Mouse (Mus musculus) liver, embryonic 11.5 days (tissue): ENCODE results near the gene Abhd16a. TPM values are rescaled to one million over a fixed set of nuclear protein-coding genes. Genes with fewer than 3 reads are reported as not detected.

Experiments used
- ATAC-seq: fragments of 200-750 bp; cut with Nextera tagmentation; replicated peaks from 2 replicates; pipeline ENCODE4 v1.8.0; 2017; ENCODE audit warnings: moderate number of reproducible peaks, mild to moderate bottlenecking, moderate TSS enrichment, moderate library complexity; ENCODE audit not compliant: low FRiP score
- DNase-seq: peaks from one replicate; pipeline ENCODE4 v3.0.0-alpha.2; 2017; ENCODE audit warnings: low spot score
- H3K27ac ChIP-seq: fragments of 300-500 bp; sonication (generic); 2 replicates; pipeline ENCODE4 v1.5.1; 2014; ENCODE audit warnings: mild to moderate bottlenecking, low read depth, low read length, control low read depth
- H3K27me3 ChIP-seq: fragments of 300-500 bp; sonication (generic); replicated peaks from 2 replicates; pipeline ENCODE4 v1.6.1; 2014; ENCODE audit warnings: low read length, mixed read lengths; ENCODE audit not compliant: control insufficient read depth, insufficient read depth
- H3K36me3 ChIP-seq: fragments of 300-500 bp; sonication (generic); 2 replicates; pipeline ENCODE4 v1.6.1; 2014; ENCODE audit warnings: mild to moderate bottlenecking, low read length, moderate library complexity, mixed read lengths; ENCODE audit not compliant: control insufficient read depth, insufficient read depth
- H3K4me1 ChIP-seq: fragments of 300-500 bp; sonication (generic); replicated peaks from 2 replicates; pipeline ENCODE4 v1.6.1; 2014; ENCODE audit warnings: low read length, mixed read lengths; ENCODE audit not compliant: control insufficient read depth, insufficient read depth
- H3K4me2 ChIP-seq: fragments of 300-500 bp; sonication (generic); 2 replicates; pipeline ENCODE4 v1.6.1; 2014; ENCODE audit warnings: mild to moderate bottlenecking, control low read depth, moderate library complexity
- H3K4me3 ChIP-seq: fragments of 300-500 bp; sonication (generic); 2 replicates; pipeline ENCODE4 v1.5.1; 2014; ENCODE audit warnings: low read depth, low read length, control low read depth
- H3K9ac ChIP-seq: fragments of 300-500 bp; sonication (generic); 2 replicates; pipeline ENCODE4 v1.6.1; 2014; ENCODE audit warnings: low read depth, low read length, control low read depth
- H3K9me3 ChIP-seq: fragments of 300-500 bp; sonication (generic); 2 replicates; pipeline ENCODE4 v1.6.1; 2016; ENCODE audit warnings: low read length, inconsistent platforms, mixed read lengths; ENCODE audit not compliant: control insufficient read depth
- WGBS: fragments of 180-500 bp; shearing (Covaris S2); extraction: QIAGEN DNeasy Blood & Tissue Kit; methylation state at CpG from one replicate; pipeline ENCODE4 v1.1.7; 2014; 5-methylcytosine and 5-hydroxymethylcytosine counted together
- polyA plus RNA-seq: library from polyadenylated mRNA; unstranded; fragments of >200 nt; fragmentation: Nextera tagmentation; extraction: Ambion mirVana; gene quantifications from 2 replicates; pipeline ENCODE4 v1.2.1, GENCODE M21; 2014

Gene Abhd16a
- polyA plus RNA-seq, 1 experiment from 2014 or later = 71.6 TPM

DNA sequence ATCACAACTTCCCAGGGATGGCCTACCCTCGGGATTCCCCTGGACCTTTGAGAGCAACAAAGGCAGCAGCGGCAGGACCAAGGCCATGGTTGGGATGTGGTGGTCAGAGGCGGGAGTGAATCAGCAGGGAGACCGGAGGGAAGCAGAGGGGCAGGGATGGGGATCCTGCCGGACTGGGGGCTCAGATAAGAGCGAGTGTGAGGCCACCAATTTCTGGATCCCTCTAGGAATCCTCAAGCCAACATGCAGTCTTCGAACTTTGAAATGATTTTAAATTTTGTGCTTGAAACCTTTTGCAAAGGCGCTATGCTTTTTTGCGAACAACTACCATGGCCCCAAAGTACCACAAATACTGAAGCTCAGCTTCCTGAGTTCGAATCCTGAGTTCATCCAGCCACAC, 23.0 kb upstream of the Abhd16a start, which contains the start of gene Mpig6b:
Gene Mpig6b (minus strand): TSS at position 101 of the 400 bp plus-strand sequence.
- peak within 1 kb of the TSS; percentile 2; the same call in 1 of the 2 replicates for H3K27ac ChIP-seq
- H3K4me3 ChIP-seq = peak within 1 kb of the TSS; percentile 45
- no peaks in the 10 kb centered on the region for H3K9me3 ChIP-seq
- H3K4me1 ChIP-seq = peaks cover 20% of the 10 kb centered on the region
- DNase-seq (no peak), ATAC-seq (no peak)
- peak within 1 kb of the TSS; percentile 79 for H3K4me2 ChIP-seq
- WGBS = 38% methylated on average over 10 of the region's 10 CpGs
- H3K36me3 ChIP-seq = peaks cover 6% of the 10 kb centered on the region; the same call in 1 of the 2 replicates
- H3K9ac ChIP-seq = peak within 1 kb of the TSS; percentile 45
- H3K27me3 ChIP-seq = peaks cover 46% of the 10 kb centered on the region

DNA sequence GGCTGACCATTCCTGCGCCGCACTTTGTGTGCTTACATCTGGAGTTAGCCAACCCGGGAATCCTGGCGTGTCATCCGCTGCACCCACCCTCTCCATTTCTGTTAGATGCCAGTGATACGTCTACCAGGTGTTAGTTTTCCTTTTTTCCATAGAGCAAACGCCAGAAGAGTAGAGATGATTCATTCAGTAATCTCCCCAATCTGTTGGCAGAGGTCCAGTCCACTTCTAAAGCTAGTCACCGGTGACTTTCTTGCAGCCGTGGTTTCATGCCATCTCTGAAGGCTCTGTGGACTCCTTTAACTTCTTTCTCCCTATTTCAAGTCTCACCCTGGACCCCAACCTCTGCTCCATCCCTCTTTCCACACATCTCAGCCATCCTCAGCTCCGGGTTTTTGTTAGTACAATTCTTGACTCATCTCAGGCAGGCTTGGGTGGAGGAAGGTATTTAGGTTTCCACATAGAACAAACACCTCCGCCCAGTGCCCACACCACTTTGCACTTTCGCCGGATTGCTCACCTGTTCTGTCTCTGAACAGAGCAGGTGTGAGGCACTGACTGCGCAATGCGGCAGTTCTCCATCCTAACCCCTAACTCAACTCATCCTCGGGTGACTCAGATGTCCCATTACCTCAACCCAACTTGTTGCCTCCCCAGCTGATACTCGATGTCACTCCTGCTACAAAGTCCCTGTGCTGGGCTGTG, 20.7 kb upstream of the Abhd16a start:
- no peak overlapping the region for H3K4me3 ChIP-seq
- 76% methylated on average over 17 of the region's 17 CpGs for WGBS
- H3K27me3 ChIP-seq = peaks cover 49% of the 10 kb centered on the region

GRCm38 (mm10) chr17:35070556-35071229, 18.4 kb upstream of the Abhd16a start:
- Histone ChIP-seq H3K4me2 (no peak overlapping the region), H3K27me3 (peaks cover 37% of the 10 kb centered on the region), H3K36me3 (no peaks in the 10 kb centered on the region), H3K4me3 (no peak overlapping the region), H3K4me1 (peaks cover 8% of the 10 kb centered on the region), H3K9ac (no peak overlapping the region), H3K27ac (no peak overlapping the region), H3K9me3 (no peaks in the 10 kb centered on the region)
- WGBS = 52% methylated on average over 6 of the region's 6 CpGs
- DNase-seq (no peak), ATAC-seq (no peak)

More for the DNA sequence above, 20.7 kb upstream of the Abhd16a start:
- H3K4me1 ChIP-seq = peaks cover 17% of the 10 kb centered on the region
- ATAC-seq = no peak
- H3K4me2 ChIP-seq = no peak overlapping the region
- no peak overlapping the region for H3K27ac ChIP-seq
- no peaks in the 10 kb centered on the region for H3K36me3 ChIP-seq
- H3K9ac ChIP-seq = no peak overlapping the region
- DNase-seq = no peak
- no peaks in the 10 kb centered on the region for H3K9me3 ChIP-seq

- no peaks in the 10 kb centered on the region for H3K36me3 ChIP-seq
- 83% methylated on average over 9 of the region's 9 CpGs for WGBS
- peaks cover 4% of the 10 kb centered on the region for H3K4me1 ChIP-seq
- H3K27me3 ChIP-seq = peaks cover 30% of the 10 kb centered on the region
- no peak for ATAC-seq
- H3K9ac ChIP-seq = no peak overlapping the region
- DNase-seq = no peak
- no peak overlapping the region for H3K4me2 ChIP-seq
- no peak overlapping the region for H3K4me3 ChIP-seq
- no peaks in the 10 kb centered on the region for H3K9me3 ChIP-seq
- H3K27ac ChIP-seq = no peak overlapping the region
Observed at GRCm38 (mm10) chr17:35071454-35071853, 17.6 kb upstream of the Abhd16a start.

DNA sequence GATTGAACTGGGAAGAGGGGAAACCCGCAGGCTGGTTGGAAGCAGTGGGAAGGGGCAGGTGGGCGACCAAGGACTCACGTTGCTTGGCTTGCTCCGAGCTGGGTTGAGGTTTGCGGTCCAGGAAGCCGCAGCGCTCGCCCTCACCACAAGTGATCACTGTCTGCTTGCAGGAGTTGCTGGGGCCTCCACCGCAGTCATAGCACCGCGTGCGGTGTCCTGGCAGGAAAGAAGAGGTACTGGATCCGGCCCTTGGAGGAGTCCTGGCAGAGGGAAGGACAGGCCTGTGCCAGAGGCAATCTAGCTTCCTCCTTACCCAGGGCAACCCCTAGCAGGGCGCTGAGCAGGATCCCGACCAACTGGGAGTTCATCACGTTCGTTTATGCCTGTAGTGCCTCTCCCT, 15.0 kb upstream of the Abhd16a start:
- ATAC-seq = no peak
- WGBS = 31% methylated on average over 17 of the region's 17 CpGs

GRCm38 (mm10) chr17:35076507-35077176, 12.4 kb upstream of the Abhd16a start, which contains the start of gene Ly6g6e:
Gene Ly6g6e, plus strand, starts transcription at chr17:35076902.
- ATAC-seq (no peak), DNase-seq (no peak)
- Histone ChIP-seq H3K4me2 (peak within 1 kb of the TSS; percentile 28; the same call in 1 of the 2 replicates), H3K9ac (no peak within 1 kb of the TSS; the same call in 1 of the 2 replicates), H3K36me3 (no peaks in the 10 kb centered on the region), H3K27me3 (peaks cover 11% of the 10 kb centered on the region; the same call in 1 of the 2 replicates), H3K9me3 (no peaks in the 10 kb centered on the region), H3K4me3 (no peak within 1 kb of the TSS), H3K27ac (no peak within 1 kb of the TSS), H3K4me1 (peaks cover 26% of the 10 kb centered on the region)
- WGBS = 40% methylated on average over 10 of the region's 10 CpGs

More for the DNA sequence above, 15.0 kb upstream of the Abhd16a start:
- Histone ChIP-seq H3K4me3 (no peak overlapping the region), H3K4me1 (peaks cover 8% of the 10 kb centered on the region), H3K27me3 (peaks cover 12% of the 10 kb centered on the region), H3K27ac (no peak overlapping the region), H3K36me3 (no peaks in the 10 kb centered on the region), H3K4me2 (no peak overlapping the region), H3K9me3 (no peaks in the 10 kb centered on the region), H3K9ac (no peak overlapping the region)
- DNase-seq = no peak

DNA sequence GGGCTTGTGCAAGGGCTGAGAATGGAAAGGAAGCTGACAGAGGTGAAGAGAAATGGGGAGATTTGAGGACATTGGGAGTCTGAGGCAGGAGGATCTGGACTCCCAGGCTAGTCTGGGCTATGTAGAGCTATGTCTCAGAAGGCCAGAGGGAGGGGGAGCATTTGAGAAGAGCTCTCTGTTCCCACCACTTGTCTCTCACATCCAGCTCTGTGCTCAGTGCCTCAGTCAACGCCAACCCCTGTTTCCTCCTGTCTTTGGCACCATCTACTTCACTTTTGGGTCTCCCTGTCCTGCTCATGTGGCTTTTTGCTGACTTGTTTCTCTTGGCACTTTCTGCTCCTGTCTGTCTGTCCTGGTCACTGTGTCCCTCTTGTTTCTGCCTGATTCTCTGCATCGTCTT, 11.8 kb upstream of the Abhd16a start:
- H3K36me3 ChIP-seq = no peaks in the 10 kb centered on the region
- WGBS = 40% methylated on average over 2 of the region's 2 CpGs
- H3K9me3 ChIP-seq = no peaks in the 10 kb centered on the region
- H3K9ac ChIP-seq = no peak overlapping the region
- peaks cover 7% of the 10 kb centered on the region; the same call in 1 of the 2 replicates for H3K27me3 ChIP-seq
- peaks cover 26% of the 10 kb centered on the region for H3K4me1 ChIP-seq
- H3K27ac ChIP-seq = no peak overlapping the region
- no peak for ATAC-seq
- no peak overlapping the region for H3K4me3 ChIP-seq
- no peak for DNase-seq
- H3K4me2 ChIP-seq = peak overlapping the region; percentile 28; the same call in 1 of the 2 replicates

DNA sequence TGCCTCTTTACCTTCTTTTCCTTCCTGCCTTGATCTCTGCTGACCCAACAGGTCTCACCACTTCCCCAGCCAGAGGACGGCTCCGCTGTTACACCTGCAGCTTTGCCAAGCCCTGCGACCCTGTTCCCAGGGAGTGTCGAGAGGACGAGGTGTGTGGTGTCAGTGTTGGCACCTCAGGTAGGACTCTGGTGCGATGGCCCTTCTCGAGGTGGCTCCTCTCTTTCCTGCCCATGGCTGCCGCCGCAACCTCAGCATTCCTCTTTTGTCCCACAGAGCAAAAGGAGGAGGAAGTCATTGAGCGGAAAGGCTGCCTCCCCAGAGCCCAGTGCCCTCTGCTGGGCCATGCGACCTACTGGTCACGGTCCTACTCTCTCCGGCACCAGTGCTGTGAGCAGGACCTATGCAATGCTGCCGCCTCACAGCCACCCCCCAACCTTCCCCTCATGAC, 11.3 kb upstream of the Abhd16a start, which contains the start of gene Ly6g6d:
Gene Ly6g6d (minus strand): TSS at position 280 of the 448 bp plus-strand sequence.
- Histone ChIP-seq H3K36me3 (no peaks in the 10 kb centered on the region), H3K9ac (no peak within 1 kb of the TSS; the same call in 1 of the 2 replicates), H3K4me1 (peaks cover 26% of the 10 kb centered on the region), H3K27ac (0 out of 2 replicates have a peak within 1 kb of the TSS, but pooled peaks have one; percentile 0), H3K27me3 (peaks cover 7% of the 10 kb centered on the region; the same call in 1 of the 2 replicates), H3K4me2 (peak within 1 kb of the TSS; percentile 28; the same call in 1 of the 2 replicates), H3K9me3 (no peaks in the 10 kb centered on the region), H3K4me3 (no peak within 1 kb of the TSS)
- DNase-seq (no peak), ATAC-seq (no peak)
- 17% methylated on average over 14 of the region's 14 CpGs for WGBS
